Mouse (Mus musculus): ENCODE measurements around the gene Med22. TPM values are rescaled to one million over a fixed set of nuclear protein-coding genes. Genes with fewer than 3 reads are reported as not detected.

Gene Med22
- 10.8 and 18.4 TPM in 2 replicates for total RNA-seq (2014; fragmentation: Nextera tagmentation)
- 24.6 and 26.0 TPM in 2 replicates for total RNA-seq (2017)
- polyA plus RNA-seq (2012) = 75.9 and 83.9 TPM in 2 replicates

- peak; percentile 42; the same call in 1 of the 2 replicates for ATAC-seq (ENCODE audit: extremely low read depth, insufficient number of reproducible peaks, low FRiP score, poor library complexity, severe bottlenecking)
- Histone ChIP-seq H3K27me3 (ENCODE audit: insufficient read depth, low read length) (no peaks in the 10 kb centered on the region), H3K36me3 (replicated peaks) (peaks cover 82% of the 10 kb centered on the region), H3K9me3 (replicated peaks) (no peaks in the 10 kb centered on the region), H3K4me1 (ENCODE audit: insufficient read depth, low read depth, low read length) (peaks cover 73% of the 10 kb centered on the region), H3K4me3 (ENCODE audit: low read depth, low read length) (peak within 1 kb of the TSS; percentile 99)
- TF ChIP-seq CTCF (IDR thresholded peaks at IDR 0.05; ENCODE audit: low read depth, low read length) = no peak
- no peak for TF ChIP-seq POLR2AphosphoS5 (IDR thresholded peaks at IDR 0.05; ENCODE audit: insufficient replicate concordance, low read depth, low read length)
- TF ChIP-seq TAL1 (conservative IDR thresholded peaks at IDR 0.05; ENCODE audit: low read depth, low read length) = no peak
- no peak for TF ChIP-seq GATA1 (IDR thresholded peaks at IDR 0.05; ENCODE audit: borderline replicate concordance, low read length)
- TF ChIP-seq GATA2 (IDR thresholded peaks at IDR 0.05; ENCODE audit: borderline replicate concordance, low read depth, low read length) = no peak
- peak; percentile 88 for DNase-seq (ENCODE audit: low spot score)
Observed at GRCm38 (mm10) chr2:26910124-26910993, at the start of gene Med22, which contains the start of gene Rpl7a. Gene Med22 (minus strand): TSS chr2:26910677. Gene Rpl7a (plus strand): TSS chr2:26910764.

- Histone ChIP-seq H3K4me1 (ENCODE audit: insufficient read depth, low read depth, low read length) (peaks cover 29% of the 10 kb centered on the region), H3K4me3 (ENCODE audit: low read depth, low read length) (no peak overlapping the region), H3K9me3 (replicated peaks) (no peaks in the 10 kb centered on the region), H3K27me3 (ENCODE audit: insufficient read depth, low read length) (no peaks in the 10 kb centered on the region), H3K36me3 (replicated peaks) (peaks cover 94% of the 10 kb centered on the region)
- ATAC-seq (ENCODE audit: extremely low read depth, insufficient number of reproducible peaks, low FRiP score, poor library complexity, severe bottlenecking) (no peak), DNase-seq (ENCODE audit: low spot score) (no peak)
- TF ChIP-seq POLR2AphosphoS5 (IDR thresholded peaks at IDR 0.05; ENCODE audit: insufficient replicate concordance, low read depth, low read length) (no peak), TAL1 (conservative IDR thresholded peaks at IDR 0.05; ENCODE audit: low read depth, low read length) (no peak), GATA1 (IDR thresholded peaks at IDR 0.05; ENCODE audit: borderline replicate concordance, low read length) (no peak), CTCF (IDR thresholded peaks at IDR 0.05; ENCODE audit: low read depth, low read length) (no peak), GATA2 (IDR thresholded peaks at IDR 0.05; ENCODE audit: borderline replicate concordance, low read depth, low read length) (no peak)
Observed at GRCm38 (mm10) chr2:26957488-26957859, 47.0 kb upstream of the Med22 start.

- no peaks in the 10 kb centered on the region for H3K27me3 ChIP-seq (ENCODE audit: insufficient read depth, low read length)
- no peak overlapping the region for H3K4me3 ChIP-seq (ENCODE audit: low read depth, low read length)
- H3K36me3 ChIP-seq (replicated peaks) = peaks cover 95% of the 10 kb centered on the region
- TF ChIP-seq GATA2 (IDR thresholded peaks at IDR 0.05; ENCODE audit: borderline replicate concordance, low read depth, low read length) = no peak
- TF ChIP-seq TAL1 (conservative IDR thresholded peaks at IDR 0.05; ENCODE audit: low read depth, low read length) = no peak
- TF ChIP-seq GATA1 (IDR thresholded peaks at IDR 0.05; ENCODE audit: borderline replicate concordance, low read length) = no peak
- no peak for TF ChIP-seq POLR2AphosphoS5 (IDR thresholded peaks at IDR 0.05; ENCODE audit: insufficient replicate concordance, low read depth, low read length)
- no peak for DNase-seq (ENCODE audit: low spot score)
- peaks cover 27% of the 10 kb centered on the region for H3K4me1 ChIP-seq (ENCODE audit: insufficient read depth, low read depth, low read length)
- no peaks in the 10 kb centered on the region for H3K9me3 ChIP-seq (replicated peaks)
- ATAC-seq (ENCODE audit: extremely low read depth, insufficient number of reproducible peaks, low FRiP score, poor library complexity, severe bottlenecking) = no peak
Observed at GRCm38 (mm10) chr2:26956811-26957487, 46.5 kb upstream of the Med22 start.

- ATAC-seq (ENCODE audit: extremely low read depth, insufficient number of reproducible peaks, low FRiP score, poor library complexity, severe bottlenecking) = no peak
- Histone ChIP-seq H3K9me3 (replicated peaks) (no peaks in the 10 kb centered on the region), H3K4me1 (ENCODE audit: insufficient read depth, low read depth, low read length) (peaks cover 11% of the 10 kb centered on the region; the same call in 1 of the 2 replicates), H3K27me3 (ENCODE audit: insufficient read depth, low read length) (no peaks in the 10 kb centered on the region), H3K36me3 (replicated peaks) (peaks cover 95% of the 10 kb centered on the region), H3K4me3 (ENCODE audit: low read depth, low read length) (no peak overlapping the region)
- no peak for TF ChIP-seq GATA2 (IDR thresholded peaks at IDR 0.05; ENCODE audit: borderline replicate concordance, low read depth, low read length)
- TF ChIP-seq CTCF (IDR thresholded peaks at IDR 0.05; ENCODE audit: low read depth, low read length) = no peak
- no peak for TF ChIP-seq POLR2AphosphoS5 (IDR thresholded peaks at IDR 0.05; ENCODE audit: insufficient replicate concordance, low read depth, low read length)
- no peak for TF ChIP-seq GATA1 (IDR thresholded peaks at IDR 0.05; ENCODE audit: borderline replicate concordance, low read length)
- no peak for TF ChIP-seq TAL1 (conservative IDR thresholded peaks at IDR 0.05; ENCODE audit: low read depth, low read length)
- no peak for DNase-seq (ENCODE audit: low spot score)
Observed at GRCm38 (mm10) chr2:26954735-26955395, 44.4 kb upstream of the Med22 start.

GRCm38 (mm10) chr2:26952866-26953265 lies 42.4 kb upstream of the Med22 start:
- TF ChIP-seq POLR2AphosphoS5 (IDR thresholded peaks at IDR 0.05; ENCODE audit: insufficient replicate concordance, low read depth, low read length) = no peak
- no peaks in the 10 kb centered on the region for H3K27me3 ChIP-seq (ENCODE audit: insufficient read depth, low read length)
- peaks cover 7% of the 10 kb centered on the region; the same call in 1 of the 2 replicates for H3K4me1 ChIP-seq (ENCODE audit: insufficient read depth, low read depth, low read length)
- no peak for DNase-seq (ENCODE audit: low spot score)
- H3K36me3 ChIP-seq (replicated peaks) = peaks cover 93% of the 10 kb centered on the region
- no peak for ATAC-seq (ENCODE audit: extremely low read depth, insufficient number of reproducible peaks, low FRiP score, poor library complexity, severe bottlenecking)
- H3K9me3 ChIP-seq (replicated peaks) = no peaks in the 10 kb centered on the region
- no peak overlapping the region for H3K4me3 ChIP-seq (ENCODE audit: low read depth, low read length)

- Histone ChIP-seq H3K9me3 (replicated peaks) (no peaks in the 10 kb centered on the region), H3K4me3 (ENCODE audit: low read depth, low read length) (no peak overlapping the region), H3K27me3 (ENCODE audit: insufficient read depth, low read length) (no peaks in the 10 kb centered on the region), H3K36me3 (replicated peaks) (peaks cover 93% of the 10 kb centered on the region), H3K4me1 (ENCODE audit: insufficient read depth, low read depth, low read length) (peaks cover 7% of the 10 kb centered on the region; the same call in 1 of the 2 replicates)
- ATAC-seq (ENCODE audit: extremely low read depth, insufficient number of reproducible peaks, low FRiP score, poor library complexity, severe bottlenecking) (no peak), DNase-seq (ENCODE audit: low spot score) (no peak)
- TF ChIP-seq GATA1 (IDR thresholded peaks at IDR 0.05; ENCODE audit: borderline replicate concordance, low read length) (no peak), POLR2AphosphoS5 (IDR thresholded peaks at IDR 0.05; ENCODE audit: insufficient replicate concordance, low read depth, low read length) (no peak), TAL1 (conservative IDR thresholded peaks at IDR 0.05; ENCODE audit: low read depth, low read length) (no peak), GATA2 (IDR thresholded peaks at IDR 0.05; ENCODE audit: borderline replicate concordance, low read depth, low read length) (no peak), CTCF (IDR thresholded peaks at IDR 0.05; ENCODE audit: low read depth, low read length) (no peak)
Observed at GRCm38 (mm10) chr2:26952193-26952592, 41.7 kb upstream of the Med22 start.
